Mouse (Mus musculus) G1E (cell line): Measurements from ENCODE around the gene Myo1f.

Experiments used
- CTCF ChIP-seq: IDR thresholded peaks from 2 replicates; pipeline ENCODE4 v1.5.1; 2012; ENCODE audit warnings: low read depth, low read length, inconsistent platforms, mixed read lengths
- GATA1 ChIP-seq: IDR thresholded peaks from 2 replicates; pipeline ENCODE4 v1.6.1; 2012; ENCODE audit warnings: borderline replicate concordance, low read length, inconsistent platforms, mixed read lengths
- POLR2AphosphoS5 ChIP-seq: IDR thresholded peaks from 2 replicates; pipeline ENCODE4 v1.6.1; 2012; ENCODE audit warnings: low read depth, low read length, inconsistent platforms; ENCODE audit not compliant: insufficient replicate concordance
- TAL1 ChIP-seq: conservative IDR thresholded peaks from 2 replicates; pipeline ENCODE4 v1.6.1; 2012; ENCODE audit warnings: low read depth, low read length, inconsistent platforms, mixed read lengths

DNA sequence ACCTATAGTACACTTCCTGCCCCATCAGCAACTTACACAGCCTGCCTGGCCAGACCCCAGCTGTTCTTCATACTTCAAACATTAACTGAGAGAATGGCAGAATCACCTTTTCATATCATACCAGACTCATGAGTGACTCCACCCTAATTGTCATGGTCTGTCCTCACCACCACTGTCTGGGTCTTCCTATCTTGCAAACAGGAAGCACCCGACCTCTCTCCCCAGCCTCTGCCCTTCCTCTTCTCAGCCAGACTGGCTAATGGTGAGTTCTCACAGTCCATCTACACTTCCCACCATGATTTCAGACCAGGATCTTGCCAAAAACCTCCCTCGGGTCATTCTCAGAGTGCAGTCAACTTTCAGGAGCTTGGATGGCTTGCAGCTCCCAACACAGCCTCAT lies 10.7 kb downstream of the Myo1f start:
- no peak for TF ChIP-seq CTCF
- TF ChIP-seq GATA1 = no peak
- no peak for TF ChIP-seq TAL1
- TF ChIP-seq POLR2AphosphoS5 = no peak
